Mouse (Mus musculus) olfactory bulb, adult 2 months (tissue): Measurements from ENCODE around the gene H2al1g.

Experiments
- CTCF ChIP-seq: fragments of 200-500 bp; IDR thresholded peaks from 2 replicates; pipeline ENCODE4 v1.5.1; 2012; ENCODE audit warnings: low read depth, mild to moderate bottlenecking, low read length, moderate library complexity; ENCODE audit not compliant: insufficient read depth
- POLR2A ChIP-seq: fragments of 200-500 bp; IDR thresholded peaks from 2 replicates; pipeline ENCODE4 v1.6.1; 2012; ENCODE audit warnings: mild to moderate bottlenecking, low read depth, low read length, moderate library complexity; ENCODE audit not compliant: insufficient read depth

- no peak for TF ChIP-seq CTCF
- no peak for TF ChIP-seq POLR2A
These were observed 42.8 kb downstream of the H2al1g start for GRCm38 (mm10) chrX:11360823-11361222.
